Mouse (Mus musculus) limb, embryonic 14.5 days (tissue): ENCODE measurements around the gene Vmn1r120. TPM values are rescaled to one million over a fixed set of nuclear protein-coding genes. Genes with fewer than 3 reads are reported as not detected.
"Not testable (repeated sequence)": the region's sequence is repeated elsewhere in the genome, so short reads cannot be mapped to it uniquely, and the experiment has no call there.

ENCODE experiments used
- ATAC-seq: fragments of 200-750 bp; cut with Nextera tagmentation; 2 replicates; pipeline ENCODE4 v1.8.0; 2017; ENCODE audit warnings: low read depth, moderate number of reproducible peaks, moderate TSS enrichment; ENCODE audit not compliant: low FRiP score
- DNase-seq: peaks from one replicate; pipeline ENCODE4 v3.0.0-alpha.2; 2015; ENCODE audit warnings: low spot score
- H3K27ac ChIP-seq: fragments of 300-500 bp; sonication (generic); replicated peaks from 2 replicates; pipeline ENCODE4 v1.5.1; 2014; ENCODE audit warnings: low read depth, mild to moderate bottlenecking, low read length, moderate library complexity, mixed read lengths
- H3K27me3 ChIP-seq: fragments of 300-500 bp; sonication (generic); 2 replicates; pipeline ENCODE4 v1.6.1; 2014; ENCODE audit warnings: low read length, mixed read lengths; ENCODE audit not compliant: control insufficient read depth, insufficient read depth
- H3K36me3 ChIP-seq: fragments of 300-500 bp; sonication (generic); 2 replicates; pipeline ENCODE4 v1.6.1; 2014; ENCODE audit warnings: mild to moderate bottlenecking, low read length, moderate library complexity, mixed read lengths; ENCODE audit not compliant: control insufficient read depth, insufficient read depth
- H3K4me1 ChIP-seq: fragments of 300-500 bp; sonication (generic); 2 replicates; pipeline ENCODE4 v1.6.1; 2014; ENCODE audit warnings: antibody characterized with exemption, low read length, mixed read lengths; ENCODE audit not compliant: control insufficient read depth, insufficient read depth
- H3K4me2 ChIP-seq: fragments of 300-500 bp; sonication (generic); replicated peaks from 2 replicates; pipeline ENCODE4 v1.6.1; 2014; ENCODE audit warnings: low read depth, mild to moderate bottlenecking, low read length, moderate library complexity; ENCODE audit not compliant: severe bottlenecking
- H3K4me3 ChIP-seq: fragments of 300-500 bp; sonication (generic); replicated peaks from 2 replicates; pipeline ENCODE4 v1.5.1; 2014; ENCODE audit warnings: low read length
- H3K9ac ChIP-seq: fragments of 300-500 bp; sonication (generic); 2 replicates; pipeline ENCODE4 v1.6.1; 2014; ENCODE audit warnings: mild to moderate bottlenecking, low read depth, low read length, moderate library complexity; ENCODE audit not compliant: severe bottlenecking
- H3K9me3 ChIP-seq: fragments of 300-500 bp; sonication (generic); 2 replicates; pipeline ENCODE4 v1.6.1; 2016; ENCODE audit warnings: low read length; ENCODE audit not compliant: control insufficient read depth
- WGBS: fragments of 180-500 bp; shearing (Covaris S2); extraction: QIAGEN DNeasy Blood & Tissue Kit; methylation state at CpG from one replicate; pipeline ENCODE4 v1.1.7; 2014; 5-methylcytosine and 5-hydroxymethylcytosine counted together
- polyA plus RNA-seq, 2 experiments: library from polyadenylated mRNA; depleted of rRNA in 1 of 2; stranded (reverse) in 1 of 2; unstranded in 1 of 2; fragments of >200 nt; fragmentation: Nextera tagmentation in 1 of 2; extraction: Ambion mirVana in 1 of 2; gene quantifications; 2 replicates each; pipeline versions ENCODE4 v1.2.1 to v1.2.3; 2012 to 2014

The Vmn1r120 gene
- polyA plus RNA-seq (2012; rRNA removed), result not detected in 2 replicates
- not detected in 2 replicates for polyA plus RNA-seq (2014; fragmentation: Nextera tagmentation; extraction: Ambion mirVana)

DNA sequence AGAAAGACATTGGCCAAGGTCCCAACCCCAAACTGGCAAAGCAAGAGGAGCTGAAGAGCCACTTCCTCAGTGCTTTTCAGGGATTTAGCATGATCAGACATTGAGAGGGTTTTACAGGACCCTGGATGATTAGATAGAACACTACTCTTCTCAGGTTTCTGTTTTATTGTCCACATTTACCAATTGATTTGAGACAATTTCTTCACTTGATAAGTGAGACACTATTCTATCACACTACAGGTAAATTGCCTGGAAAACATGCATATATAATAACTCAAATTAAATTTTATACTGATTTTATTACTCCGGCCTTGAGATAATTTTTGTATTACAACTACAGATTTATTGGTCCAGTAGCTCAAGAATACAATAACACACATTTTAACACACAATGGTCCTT is at the start of gene Vmn1r120:
Gene Vmn1r120, minus strand, starts transcription at position 101 of the 400 bp plus-strand sequence.
- WGBS, result 92% methylated on average over 1 of the region's 1 CpGs

DNA sequence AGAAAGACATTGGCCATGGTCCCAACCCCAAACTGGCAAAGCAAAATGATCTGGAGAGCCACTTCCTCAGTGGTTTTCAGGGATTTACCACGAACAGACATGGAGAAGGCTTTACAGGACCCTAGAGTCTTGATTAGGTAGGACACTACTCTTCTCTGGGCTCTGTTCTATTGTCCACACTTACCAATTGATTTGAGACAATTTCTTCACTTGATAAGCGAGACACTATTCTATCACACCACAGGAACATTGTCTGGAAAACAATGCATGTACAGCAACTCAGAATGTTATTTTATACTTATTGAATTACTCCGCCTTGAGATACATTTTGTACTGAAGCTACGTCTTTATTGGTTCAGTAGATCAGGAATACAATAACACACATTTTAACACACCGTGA is 44.8 kb upstream of the Vmn1r120 start, which contains the start of gene Vmn1r121:
Gene Vmn1r121, minus strand, starts transcription at position 101 of the 400 bp plus-strand sequence.
- not testable (repeated sequence) for ATAC-seq, H3K27me3 ChIP-seq, DNase-seq, H3K9ac ChIP-seq, H3K4me1 ChIP-seq, H3K4me2 ChIP-seq, H3K9me3 ChIP-seq, H3K36me3 ChIP-seq, H3K4me3 ChIP-seq, H3K27ac ChIP-seq
- 71% methylated on average over 4 of the region's 5 CpGs for WGBS

More for the DNA sequence above, at the start of gene Vmn1r120:
- H3K27ac ChIP-seq, ATAC-seq, H3K36me3 ChIP-seq, H3K9ac ChIP-seq, DNase-seq, H3K9me3 ChIP-seq, H3K27me3 ChIP-seq, H3K4me2 ChIP-seq, H3K4me1 ChIP-seq, H3K4me3 ChIP-seq: not testable (repeated sequence)

DNA sequence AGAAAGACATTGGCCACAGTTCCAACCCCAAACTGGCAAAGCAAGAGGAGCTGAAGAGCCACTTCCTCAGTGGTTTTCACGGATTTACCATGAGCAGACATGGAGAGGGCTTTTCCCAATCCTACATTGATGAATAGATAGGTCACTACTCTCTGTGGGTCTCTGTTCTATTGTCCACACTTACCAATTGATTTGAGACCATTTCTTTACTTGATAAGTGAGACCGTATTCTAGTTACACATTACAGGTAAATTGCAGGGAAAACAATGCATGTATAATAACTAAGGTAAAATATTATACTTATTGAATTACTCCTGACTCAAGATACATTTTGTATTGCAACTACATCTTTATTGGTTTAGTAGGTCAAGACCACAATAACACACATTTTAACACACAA is 41.2 kb downstream of the Vmn1r120 start, which contains the start of gene Vmn1r119:
Gene Vmn1r119, minus strand, starts transcription at position 101 of the 400 bp plus-strand sequence.
- H3K27me3 ChIP-seq, H3K9me3 ChIP-seq, ATAC-seq, DNase-seq, H3K36me3 ChIP-seq, H3K27ac ChIP-seq, H3K9ac ChIP-seq, H3K4me1 ChIP-seq, H3K4me2 ChIP-seq, H3K4me3 ChIP-seq: not testable (repeated sequence)
- WGBS, result no CpG with 5 or more reads among the region's 2 CpGs

Other genes starting within 250 kb of the Vmn1r120 start
- not detected in 2 replicates for gene Vmn1r114, start 241.6 kb downstream of the Vmn1r120 start, polyA plus RNA-seq (2012; rRNA removed)
- gene Vmn1r114, start 241.6 kb downstream of the Vmn1r120 start, polyA plus RNA-seq (2014; fragmentation: Nextera tagmentation; extraction: Ambion mirVana), result not detected in 2 replicates
- gene Vmn1r115, start 208.8 kb downstream of the Vmn1r120 start, polyA plus RNA-seq (2012; rRNA removed), result not detected in 2 replicates
- not detected in 2 replicates for gene Vmn1r115, start 208.8 kb downstream of the Vmn1r120 start, polyA plus RNA-seq (2014; fragmentation: Nextera tagmentation; extraction: Ambion mirVana)
- gene Vmn1r116, start 181.5 kb downstream of the Vmn1r120 start, polyA plus RNA-seq (2012; rRNA removed), result not detected in 2 replicates
- not detected in 2 replicates for gene Vmn1r116, start 181.5 kb downstream of the Vmn1r120 start, polyA plus RNA-seq (2014; fragmentation: Nextera tagmentation; extraction: Ambion mirVana)
- not detected in 2 replicates for gene Vmn1r117, start 169.7 kb downstream of the Vmn1r120 start, polyA plus RNA-seq (2012; rRNA removed)
- gene Vmn1r117, start 169.7 kb downstream of the Vmn1r120 start, polyA plus RNA-seq (2014; fragmentation: Nextera tagmentation; extraction: Ambion mirVana), result not detected in 2 replicates
- not detected in 2 replicates for gene Vmn1r118, start 141.4 kb downstream of the Vmn1r120 start, polyA plus RNA-seq (2012; rRNA removed)
- not detected in 2 replicates for gene Vmn1r118, start 141.4 kb downstream of the Vmn1r120 start, polyA plus RNA-seq (2014; fragmentation: Nextera tagmentation; extraction: Ambion mirVana)
- not detected in 2 replicates for gene Vmn1r119, start 41.3 kb downstream of the Vmn1r120 start, polyA plus RNA-seq (2012; rRNA removed)
- not detected in 2 replicates for gene Vmn1r119, start 41.3 kb downstream of the Vmn1r120 start, polyA plus RNA-seq (2014; fragmentation: Nextera tagmentation; extraction: Ambion mirVana)
- not detected in 2 replicates for gene Vmn1r121, start 44.7 kb upstream of the Vmn1r120 start, polyA plus RNA-seq (2012; rRNA removed)
- gene Vmn1r121, start 44.7 kb upstream of the Vmn1r120 start, polyA plus RNA-seq (2014; fragmentation: Nextera tagmentation; extraction: Ambion mirVana), result not detected in 2 replicates
- gene Vmn1r122, start 80.3 kb upstream of the Vmn1r120 start, polyA plus RNA-seq (2012; rRNA removed), result not detected in 2 replicates
- not detected in 2 replicates for gene Vmn1r122, start 80.3 kb upstream of the Vmn1r120 start, polyA plus RNA-seq (2014; fragmentation: Nextera tagmentation; extraction: Ambion mirVana)
- gene Vmn1r123, start 108.4 kb upstream of the Vmn1r120 start, polyA plus RNA-seq (2012; rRNA removed), result not detected in 2 replicates
- not detected in 2 replicates for gene Vmn1r123, start 108.4 kb upstream of the Vmn1r120 start, polyA plus RNA-seq (2014; fragmentation: Nextera tagmentation; extraction: Ambion mirVana)
- not detected in 2 replicates for gene Gm5157, start 136.6 kb upstream of the Vmn1r120 start, polyA plus RNA-seq (2012; rRNA removed)
- gene Gm5157, start 136.6 kb upstream of the Vmn1r120 start, polyA plus RNA-seq (2014; fragmentation: Nextera tagmentation; extraction: Ambion mirVana), result not detected in 2 replicates
- not detected in 2 replicates for gene Vmn1r124, start 206.8 kb upstream of the Vmn1r120 start, polyA plus RNA-seq (2012; rRNA removed)
- not detected in 2 replicates for gene Vmn1r124, start 206.8 kb upstream of the Vmn1r120 start, polyA plus RNA-seq (2014; fragmentation: Nextera tagmentation; extraction: Ambion mirVana)
- not detected in 2 replicates for gene Vmn1r125, start 218.4 kb upstream of the Vmn1r120 start, polyA plus RNA-seq (2012; rRNA removed)
- gene Vmn1r125, start 218.4 kb upstream of the Vmn1r120 start, polyA plus RNA-seq (2014; fragmentation: Nextera tagmentation; extraction: Ambion mirVana), result not detected in 2 replicates
- gene Vmn1r126, start 247.7 kb upstream of the Vmn1r120 start, polyA plus RNA-seq (2012; rRNA removed), result not detected in 2 replicates
- not detected in 2 replicates for gene Vmn1r126, start 247.7 kb upstream of the Vmn1r120 start, polyA plus RNA-seq (2014; fragmentation: Nextera tagmentation; extraction: Ambion mirVana)